Mouse (Mus musculus) cerebellum, adult 9-10 months (tissue): ENCODE results near the gene Bend6.
"Not testable (repeated sequence)": the region's sequence is repeated elsewhere in the genome, so short reads cannot be mapped to it uniquely, and the experiment has no call there.

ENCODE experiments used
- DNase-seq: peaks from one replicate; pipeline ENCODE4 v3.0.0; 2022

Gene Bend6

DNA sequence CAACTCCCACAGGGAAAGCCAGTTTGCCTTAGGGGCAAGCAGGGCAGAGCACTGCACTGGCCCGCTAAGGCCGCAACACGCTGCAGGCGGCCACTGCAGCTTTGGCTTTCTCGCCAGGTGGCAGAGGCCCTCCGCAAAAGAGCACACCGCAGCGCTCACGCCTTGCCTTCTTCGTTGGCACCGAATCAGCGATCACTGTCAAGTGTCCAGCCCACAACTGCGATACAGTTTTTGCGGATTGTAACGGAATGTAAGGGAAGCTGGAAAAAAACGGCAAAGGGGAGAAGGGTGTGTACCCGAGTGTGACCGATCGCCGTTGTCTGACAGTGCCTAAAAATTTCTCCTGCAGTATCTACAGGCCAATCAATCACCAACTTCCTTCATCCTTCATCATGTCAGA is 689 bp downstream of the Bend6 start:
- peak; percentile 78 for DNase-seq

DNA sequence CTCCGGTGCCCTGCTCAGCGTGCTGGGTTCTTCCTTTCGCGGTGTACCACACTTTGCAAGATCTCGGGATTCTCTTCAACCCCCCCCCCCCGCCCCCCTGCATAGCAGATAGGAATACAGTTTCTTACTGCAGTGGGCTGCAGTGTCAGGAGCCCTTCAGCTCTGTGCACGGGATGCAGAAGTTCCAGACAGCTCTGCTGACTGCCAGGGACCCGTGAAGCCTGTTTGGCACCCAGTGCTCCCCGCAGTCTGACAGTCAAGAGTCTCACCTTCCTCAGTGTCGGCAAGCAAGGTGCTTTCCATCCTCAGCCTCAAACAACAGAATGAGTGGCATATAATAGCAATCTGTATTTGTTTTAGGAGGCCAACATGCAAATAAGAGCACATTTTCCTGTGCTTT is 1.4 kb downstream of the Bend6 start:
- DNase-seq, result no peak

DNA sequence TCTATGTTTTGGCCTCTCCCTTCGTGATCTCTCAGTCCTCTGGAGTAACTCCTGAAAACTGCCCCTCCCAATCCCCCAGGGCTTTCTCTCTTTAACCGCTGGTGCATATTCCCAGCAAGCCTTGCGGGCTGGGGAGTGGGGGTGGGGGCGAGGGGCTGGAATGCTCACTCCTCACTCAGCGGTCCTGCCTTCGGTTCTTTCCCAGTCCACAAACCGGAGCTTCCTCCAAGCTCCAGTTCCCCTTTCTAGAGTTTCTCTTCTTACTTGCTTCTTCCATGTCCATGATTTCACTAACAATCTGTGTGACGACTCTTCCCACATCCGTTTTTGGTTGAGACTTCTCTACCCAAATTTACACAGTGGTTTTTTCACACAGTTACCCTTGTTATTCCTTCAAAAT is 4.0 kb downstream of the Bend6 start:
- no peak for DNase-seq

DNA sequence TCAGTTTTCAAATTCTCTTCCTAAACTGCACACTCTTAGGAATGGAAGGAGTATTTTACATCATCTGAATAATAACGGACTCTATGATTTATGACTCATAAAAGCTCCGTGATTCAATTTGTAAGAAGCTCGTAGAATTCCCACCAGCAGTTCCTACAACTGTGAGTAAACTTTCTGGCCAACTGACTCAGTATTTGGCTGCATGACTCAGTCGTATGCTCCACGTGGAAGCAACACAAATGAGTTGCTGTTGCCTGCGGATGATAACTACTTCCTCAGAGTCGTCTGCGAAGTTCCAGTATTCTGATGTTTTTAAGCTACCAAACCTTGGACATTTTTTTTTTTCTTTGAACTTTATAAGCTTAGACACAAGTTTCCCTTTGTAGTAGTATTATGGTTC is 7.4 kb downstream of the Bend6 start:
- no peak for DNase-seq

DNA sequence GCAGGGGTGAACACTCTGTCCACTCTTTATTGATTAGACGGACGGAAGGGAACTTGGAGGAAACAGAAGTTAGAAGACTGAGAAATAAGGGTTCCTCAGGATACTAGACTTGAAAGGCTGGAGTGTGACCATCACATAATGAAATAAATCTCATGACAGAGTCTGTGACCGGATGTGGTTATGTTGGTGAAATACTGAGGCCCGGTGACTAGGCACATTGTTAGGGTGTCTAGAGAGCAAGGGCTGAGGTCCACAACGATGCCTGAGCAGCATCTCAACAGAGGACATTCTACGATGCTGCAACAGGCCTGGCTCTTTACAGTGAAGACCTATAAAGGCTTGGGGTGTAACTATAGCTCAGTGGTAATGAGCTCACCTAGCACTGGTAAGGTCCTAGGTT is 9.2 kb downstream of the Bend6 start:
- no peak for DNase-seq

DNA sequence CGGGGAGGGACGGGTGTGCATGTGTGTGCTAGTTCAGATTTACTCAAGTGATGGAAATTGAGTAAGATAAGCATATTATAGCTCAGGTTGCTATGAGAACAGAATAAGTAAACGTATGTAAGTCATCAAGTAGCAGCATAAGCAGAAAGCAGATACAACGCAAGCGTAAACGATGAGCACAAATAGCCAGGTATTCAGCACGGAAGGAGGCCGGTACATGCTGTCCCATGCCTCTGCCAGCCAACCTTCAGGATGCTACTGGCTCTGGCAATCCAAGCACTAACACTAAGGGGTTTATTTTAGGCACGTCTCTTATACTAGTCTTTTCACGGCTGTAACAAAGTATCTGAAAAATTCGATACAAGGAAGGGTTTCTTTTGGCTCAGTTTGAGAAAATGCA is 10.2 kb downstream of the Bend6 start:
- DNase-seq, result peak; percentile 63

DNA sequence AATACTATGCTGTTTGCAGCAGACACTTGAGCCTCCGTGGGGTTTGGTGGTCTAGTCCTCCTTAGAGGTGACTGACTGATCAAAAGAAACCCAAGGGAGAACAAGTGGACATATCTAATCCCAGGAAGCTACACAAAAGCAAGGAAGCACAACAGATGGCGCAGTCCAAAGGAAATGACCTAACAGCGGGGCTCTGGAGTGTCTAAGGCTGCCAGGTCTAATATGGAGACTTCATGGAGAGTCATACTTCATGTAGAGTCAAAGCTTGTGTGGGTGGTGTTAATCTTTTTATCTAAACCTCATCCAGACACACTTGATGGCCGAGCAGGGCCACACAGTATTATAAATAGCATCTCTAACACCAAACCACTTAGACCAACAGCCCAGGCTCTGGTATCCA is 10.9 kb downstream of the Bend6 start:
- DNase-seq, result peak; percentile 70

DNA sequence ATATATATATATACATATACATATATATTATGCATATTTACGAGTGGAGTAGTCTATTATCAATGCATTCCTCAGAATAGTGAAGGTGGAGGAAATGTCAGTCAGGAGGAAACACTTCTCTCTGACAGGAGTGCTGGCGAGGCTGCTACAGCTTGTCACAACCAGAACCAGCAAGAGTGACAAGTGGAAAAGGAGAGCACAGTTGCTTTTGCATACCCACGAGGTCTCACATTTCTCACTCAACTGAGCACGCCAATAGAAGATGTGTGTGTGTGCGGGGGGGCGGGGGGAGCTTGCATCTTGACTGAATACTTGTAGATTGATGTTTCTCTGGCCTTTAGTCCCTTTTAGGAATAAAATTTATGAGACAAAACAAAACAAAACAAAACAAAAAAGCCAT is 11.5 kb downstream of the Bend6 start:
- DNase-seq, result no peak

DNA sequence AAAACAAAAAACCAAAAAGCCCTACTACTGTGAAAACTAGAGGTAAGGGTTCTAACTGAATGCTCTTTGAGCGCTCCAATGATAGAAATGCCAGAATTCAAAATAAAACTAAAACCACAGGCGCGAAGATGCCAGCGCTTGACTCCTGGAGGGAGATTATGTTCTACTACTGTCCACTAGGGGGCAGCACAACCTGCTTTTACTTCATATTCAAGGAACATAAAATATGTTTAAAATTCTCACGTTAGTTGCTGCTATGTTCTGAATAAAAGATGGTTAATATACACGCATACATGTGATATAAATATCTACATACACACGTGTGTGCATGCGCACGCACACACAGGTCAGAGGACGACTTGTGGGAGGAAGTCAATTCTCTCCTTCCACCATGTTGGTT is 14.8 kb downstream of the Bend6 start:
- DNase-seq, result peak; percentile 69

DNA sequence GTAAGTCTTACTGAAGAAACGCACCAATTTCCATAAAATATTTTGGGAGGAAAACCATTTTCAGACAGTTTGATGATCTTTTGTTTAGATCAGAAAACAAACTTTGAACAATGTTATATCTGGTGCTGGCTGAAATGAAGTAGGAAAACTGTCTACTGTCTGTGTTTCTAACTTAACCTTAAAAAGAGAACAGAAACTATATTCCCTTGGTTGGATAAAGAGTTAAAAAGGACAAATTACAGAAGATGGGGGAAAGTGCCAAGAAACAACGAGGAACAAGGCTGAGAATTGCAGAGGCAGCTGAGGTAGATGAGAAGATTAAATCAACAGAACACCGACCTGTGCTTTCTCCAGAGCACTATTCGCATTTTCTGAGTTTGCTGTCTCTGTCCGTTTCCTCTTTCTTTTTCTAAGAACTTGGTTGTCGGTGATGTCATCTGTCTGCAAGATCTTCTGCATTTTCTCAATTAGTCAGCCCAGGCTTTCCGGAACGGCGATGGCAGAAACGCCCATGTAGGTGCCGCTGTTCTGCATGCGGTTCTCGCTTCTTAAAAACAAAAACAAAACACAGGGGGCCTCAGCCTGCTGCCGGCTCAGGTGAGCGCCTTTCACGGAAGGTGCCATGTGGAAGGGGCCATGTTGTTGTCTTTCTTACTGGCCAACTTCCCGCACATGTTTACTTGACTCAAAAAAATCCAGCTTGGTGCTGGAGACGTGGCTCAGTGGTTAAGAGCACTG is 24.3 kb downstream of the Bend6 start:
- no peak for DNase-seq

DNA sequence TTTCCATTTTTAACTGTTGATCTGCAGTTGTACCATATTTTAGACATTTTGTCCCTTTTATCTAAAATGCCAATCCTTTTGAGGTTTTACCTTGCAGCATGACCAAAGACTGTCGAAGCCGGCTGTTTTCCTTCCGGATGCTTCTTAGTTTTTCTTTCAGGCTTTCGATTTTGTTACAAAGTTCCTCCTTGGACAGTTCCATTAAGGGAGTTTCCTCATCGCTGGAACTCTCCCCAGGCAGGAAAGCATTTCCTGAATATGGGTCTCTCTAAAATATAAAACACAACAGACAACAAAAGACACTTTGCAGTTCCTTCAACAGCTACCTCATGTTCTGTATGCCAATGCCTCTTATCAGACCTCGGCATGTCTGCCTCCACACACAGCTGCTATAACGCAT is 29.4 kb downstream of the Bend6 start:
- no peak for DNase-seq

DNA sequence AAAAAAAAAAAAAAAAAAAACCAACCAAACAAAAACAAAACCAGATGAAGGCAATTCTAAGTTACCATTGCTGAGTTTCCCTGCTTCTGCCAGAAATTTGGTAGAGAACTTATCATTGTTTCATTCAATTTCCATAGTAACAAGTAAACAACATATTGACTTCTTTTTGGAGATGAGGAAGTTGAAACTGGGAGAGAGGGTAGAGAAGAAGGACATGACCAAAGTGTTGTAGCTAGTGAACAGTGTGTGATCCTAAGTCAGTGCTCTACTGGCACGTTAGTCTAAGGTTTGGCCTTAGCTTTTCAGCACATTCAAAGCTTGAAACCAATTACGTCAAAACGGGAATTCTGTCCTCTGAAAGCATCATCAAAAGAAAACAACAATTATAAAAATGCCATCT is 31.2 kb downstream of the Bend6 start:
- no peak for DNase-seq

DNA sequence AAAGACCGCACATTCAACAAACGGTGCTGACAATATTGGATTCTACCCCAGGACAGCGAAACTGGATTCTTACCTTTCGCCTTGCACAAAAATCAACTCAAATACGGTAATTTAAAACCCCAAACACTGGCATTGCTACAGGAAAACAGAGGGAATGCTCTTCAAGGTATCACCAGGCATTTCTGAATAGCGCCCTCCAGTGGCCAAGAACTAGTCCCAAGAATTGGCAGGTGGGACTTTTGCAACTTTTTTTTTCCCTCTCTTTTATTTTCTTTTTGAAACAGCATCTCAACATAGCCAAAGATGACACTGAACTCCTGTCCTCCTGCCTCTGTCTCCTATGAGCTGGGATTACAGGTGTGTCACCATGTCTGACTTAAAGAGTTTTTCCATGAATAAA is 31.9 kb downstream of the Bend6 start:
- peak; percentile 33 for DNase-seq

DNA sequence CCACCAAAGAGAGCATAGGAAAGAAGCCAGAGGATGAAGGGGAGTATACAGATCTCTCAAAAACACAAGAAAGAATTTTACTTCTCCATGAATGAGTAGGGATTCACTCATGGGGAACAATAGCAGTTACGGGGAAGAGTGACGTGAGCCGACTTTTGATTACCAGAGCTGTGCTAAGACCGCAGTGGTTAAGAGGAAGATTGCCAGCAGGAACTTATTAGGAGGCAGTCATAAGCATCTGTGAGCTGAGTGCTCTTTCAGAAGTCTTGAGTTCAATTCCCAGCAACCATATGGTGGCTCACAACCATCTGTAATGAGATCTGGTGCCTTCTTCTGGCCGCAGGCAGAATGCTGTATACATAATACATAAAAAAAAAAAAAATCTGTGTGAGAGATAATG is 34.1 kb downstream of the Bend6 start:
- DNase-seq, result no peak

DNA sequence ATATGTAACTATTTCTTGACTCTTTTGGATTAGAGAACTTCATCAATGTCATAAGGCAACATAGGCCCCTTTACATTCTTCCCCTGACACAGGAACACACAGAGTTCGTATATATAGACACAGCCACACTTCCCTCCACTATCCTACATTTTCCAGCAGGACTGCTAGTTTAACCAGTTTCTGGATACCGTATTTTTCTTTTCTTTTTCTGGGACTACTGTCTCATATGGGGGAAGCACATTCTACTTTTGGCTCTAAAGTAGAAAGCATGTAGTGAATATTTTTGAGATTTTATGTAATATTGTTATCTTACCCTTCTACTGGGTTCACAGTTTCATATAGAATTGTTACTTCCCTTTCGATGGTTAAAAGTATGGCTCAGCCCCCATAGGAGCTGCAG is 38.2 kb downstream of the Bend6 start:
- no peak for DNase-seq

DNA sequence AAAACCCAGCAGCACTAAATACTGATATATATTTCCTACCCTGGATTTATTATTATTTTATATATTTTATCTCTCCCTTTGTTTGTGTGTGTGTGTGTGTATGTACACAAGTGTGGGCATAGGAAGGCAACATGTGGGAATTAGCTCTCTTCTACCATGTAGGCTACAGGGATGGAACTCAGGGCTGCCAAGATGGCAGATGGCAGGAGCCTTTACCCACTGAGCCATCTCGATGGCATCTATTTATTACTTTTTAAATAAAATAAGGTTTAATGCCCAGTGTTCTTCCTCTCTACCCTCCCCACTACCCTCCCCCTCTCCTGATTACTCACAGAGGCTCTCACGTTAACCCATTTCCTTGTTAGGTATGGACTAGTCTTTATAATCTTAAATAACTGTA is 38.6 kb downstream of the Bend6 start:
- peak; percentile 53 for DNase-seq

DNA sequence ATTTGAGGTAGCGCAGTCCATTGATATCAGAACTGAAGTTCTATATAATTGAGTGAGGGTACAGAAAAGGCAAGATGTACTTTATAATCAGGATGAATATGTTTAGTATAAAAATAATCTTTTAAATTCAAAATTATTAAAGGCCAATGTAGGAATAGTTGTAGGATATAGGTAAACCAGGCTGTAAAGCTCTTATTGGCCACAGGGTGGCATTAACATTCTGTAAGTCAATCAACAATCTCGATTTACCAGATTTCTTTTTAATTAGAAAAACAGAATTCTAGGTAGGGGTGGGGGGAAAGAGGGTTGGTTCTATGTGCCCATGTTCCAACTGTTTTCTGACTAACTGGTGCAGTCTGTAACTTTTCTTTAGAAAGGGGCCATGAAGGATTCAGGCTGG is 60.8 kb downstream of the Bend6 start:
- no peak for DNase-seq

DNA sequence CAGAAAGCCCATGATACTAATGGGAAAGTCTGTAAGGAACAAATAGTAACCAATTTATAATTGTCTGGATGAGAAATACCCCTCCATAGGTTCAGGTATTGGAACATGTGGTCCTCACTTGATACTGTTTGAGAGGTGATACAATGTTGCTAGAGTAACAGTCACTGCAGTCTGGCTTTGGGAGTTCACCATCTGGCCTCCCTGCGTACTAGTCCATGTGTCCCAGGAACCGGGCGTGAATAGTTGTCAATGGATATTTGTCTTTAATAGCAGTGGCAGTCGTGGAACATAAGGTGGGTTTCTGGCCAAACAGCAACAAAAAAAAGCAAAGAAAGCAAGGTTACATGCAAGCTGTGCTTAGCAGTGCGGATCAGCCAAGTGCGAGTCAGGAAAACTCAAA is 63.8 kb downstream of the Bend6 start:
- no peak for DNase-seq

DNA sequence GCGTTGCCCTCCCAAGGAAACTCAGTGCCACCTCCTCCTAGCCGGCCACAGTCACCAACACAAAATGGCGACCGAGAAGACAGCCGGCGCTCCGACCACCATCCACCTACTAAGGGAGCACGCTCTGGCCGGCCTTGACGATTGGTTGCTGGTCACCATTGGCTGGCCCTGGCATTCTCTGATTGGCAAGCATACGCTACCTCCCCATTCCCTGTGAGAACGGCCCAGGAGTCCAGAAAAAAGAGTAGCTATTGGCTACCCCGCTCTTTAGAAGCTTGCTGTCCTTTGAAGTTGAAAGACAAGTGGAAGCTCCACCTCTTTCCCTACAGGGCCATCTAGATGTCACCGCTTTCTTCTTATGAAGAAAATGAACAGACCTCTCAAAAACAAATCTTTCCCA is 68.7 kb downstream of the Bend6 start:
- not testable (repeated sequence) for DNase-seq

DNA sequence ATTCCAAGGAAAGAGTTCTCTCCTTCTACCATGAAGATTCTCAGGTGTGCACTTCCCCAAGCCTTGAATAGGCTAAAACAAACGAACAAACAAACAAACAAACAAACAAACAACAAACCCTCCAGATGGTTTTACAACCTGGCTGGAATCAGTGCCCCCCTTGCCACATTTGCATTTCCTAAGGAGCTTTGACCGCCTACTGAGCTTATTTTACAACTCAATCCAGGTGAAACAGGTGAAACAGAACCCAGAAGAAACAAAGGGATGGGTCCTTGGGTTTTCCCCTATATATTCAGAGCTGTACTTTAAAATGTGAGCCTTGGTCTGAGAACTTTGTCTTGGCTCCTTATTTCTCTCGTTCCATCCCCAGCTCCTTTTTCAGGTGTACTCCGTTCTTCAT is 77.0 kb downstream of the Bend6 start:
- DNase-seq, result no peak

DNA sequence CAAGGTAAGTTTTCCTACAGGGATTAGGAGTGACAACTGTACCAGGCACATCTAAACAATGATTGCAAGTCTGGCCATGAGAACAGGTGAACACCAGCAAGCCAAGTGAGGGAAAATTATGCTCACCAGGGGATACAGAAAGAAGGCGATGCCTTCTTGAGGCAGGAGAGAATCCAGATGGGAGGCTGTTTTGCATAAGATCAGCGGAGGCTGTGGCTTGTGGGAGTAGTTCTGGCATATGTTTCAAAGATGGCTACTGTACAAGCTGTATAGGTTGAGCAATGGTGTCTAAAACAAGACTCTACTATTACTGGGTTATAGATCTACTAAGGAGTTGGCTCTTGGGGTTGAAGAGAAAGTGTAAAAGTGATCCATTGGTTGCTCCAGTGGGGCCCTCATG is 89.7 kb downstream of the Bend6 start:
- DNase-seq, result no peak

DNA sequence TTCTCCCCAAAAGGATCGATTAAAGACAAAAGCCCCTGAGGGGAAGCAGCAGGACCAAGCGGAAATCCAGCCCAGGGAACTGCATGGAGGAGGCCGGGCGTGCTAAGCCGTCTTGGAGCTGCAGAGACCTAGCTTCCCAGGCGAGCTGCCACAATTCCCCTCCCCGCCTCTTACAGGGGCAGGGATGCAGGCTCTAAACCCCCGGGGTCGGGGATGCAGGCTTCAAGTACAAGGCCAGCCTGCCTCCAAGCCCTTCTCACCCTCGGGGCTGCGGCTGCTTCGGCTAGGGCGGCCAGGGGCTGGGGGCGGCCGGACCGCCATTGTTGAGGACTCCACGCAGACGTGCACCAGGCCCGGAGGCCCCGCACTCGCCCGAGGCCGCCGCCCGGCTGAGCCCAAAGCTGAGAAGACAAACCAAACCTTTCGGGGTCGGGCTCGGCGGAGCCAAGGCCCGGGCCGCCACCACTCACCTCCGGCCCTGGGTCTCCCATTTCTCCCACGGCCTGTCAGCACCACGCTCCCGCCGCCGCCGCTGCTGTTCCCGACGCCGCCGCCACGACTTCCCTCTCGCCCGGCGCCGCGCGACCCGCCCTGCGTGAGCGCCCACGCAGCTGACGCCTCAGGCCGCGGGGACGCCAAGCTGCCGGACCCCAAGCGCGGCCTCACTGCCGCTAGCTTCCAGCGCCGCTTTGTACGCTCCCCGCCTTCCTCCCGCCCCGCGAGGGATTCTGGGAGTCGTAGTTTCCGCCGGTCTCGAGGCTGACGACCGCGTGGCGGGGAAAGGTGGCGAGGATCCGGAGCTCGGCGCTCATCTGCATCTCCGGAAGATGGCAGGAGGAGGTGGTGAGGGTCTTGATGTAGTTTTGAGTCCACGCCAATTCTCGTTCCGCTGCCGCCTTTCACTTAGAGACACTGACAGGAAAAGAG is 93.5 kb downstream of the Bend6 start, which contains the start of gene Zfp451:
Gene Zfp451, minus strand, starts transcription at position 728 of the 927 bp plus-strand sequence.
- peak; percentile 90 for DNase-seq

DNA sequence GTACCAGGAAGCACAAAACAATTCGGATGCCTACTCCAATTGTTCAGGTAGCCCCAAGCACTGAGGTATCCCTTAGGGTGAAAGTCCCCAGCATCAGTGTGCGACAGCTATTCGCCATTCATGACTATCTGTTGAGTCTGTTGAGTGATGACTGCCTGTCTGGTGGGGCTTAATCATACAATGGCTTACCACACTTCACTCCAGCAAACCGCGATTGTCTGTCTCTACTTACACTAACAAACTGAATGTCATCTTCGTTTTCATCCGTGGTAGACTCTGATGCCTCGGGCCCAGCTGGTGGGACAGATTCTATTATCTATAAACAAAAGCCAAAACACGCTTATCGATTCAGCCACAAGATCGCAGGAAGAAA is 94.1 kb downstream of the Bend6 start:
- DNase-seq, result no peak

DNA sequence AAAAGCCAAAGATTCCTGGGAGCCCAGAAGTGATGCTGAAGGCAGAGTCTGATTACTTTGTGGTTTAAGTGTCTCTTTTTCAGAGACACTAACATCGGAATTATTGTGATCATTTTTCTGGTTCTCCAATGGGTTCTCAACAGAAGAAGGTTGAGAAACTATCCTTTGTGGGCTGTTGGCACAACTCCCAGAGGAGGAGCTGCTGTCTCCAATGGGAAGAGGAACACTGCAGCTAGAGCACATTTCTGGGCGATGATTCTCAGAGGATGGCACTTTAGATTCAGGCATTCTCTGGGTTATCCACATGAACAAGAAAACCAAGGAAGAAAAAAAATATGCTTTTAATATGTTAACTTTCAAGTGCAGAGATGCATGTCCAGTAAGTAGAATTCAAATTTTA is 104.3 kb downstream of the Bend6 start:
- DNase-seq, result no peak
